Mouse (Mus musculus) liver, adult 2 months (tissue): ENCODE measurements around the gene Ahdc1. TPM values are rescaled to one million over a fixed set of nuclear protein-coding genes. Genes with fewer than 3 reads are reported as not detected.
A peak's percentile ranks its signal among the peaks of the same experiment; 100 is the strongest.

ENCODE experiments used
- DNase-seq: peaks from one replicate; pipeline ENCODE4 v3.0.0-alpha.2; 2011; ENCODE audit warnings: low read depth, low spot score; ENCODE audit errors: extremely low read depth
- H3K27ac ChIP-seq: fragments of 200-500 bp; replicated peaks from 2 replicates; pipeline ENCODE4 v1.5.1; 2012; ENCODE audit warnings: low read depth, mild to moderate bottlenecking, control low read depth, inconsistent platforms, low read length; ENCODE audit not compliant: insufficient read depth
- H3K27me3 ChIP-seq: fragments of 200-500 bp; 2 replicates; pipeline ENCODE4 v1.6.1; 2012; ENCODE audit warnings: mild to moderate bottlenecking, moderate library complexity, low read length, inconsistent platforms; ENCODE audit not compliant: control insufficient read depth, insufficient read depth
- H3K36me3 ChIP-seq: fragments of 200-500 bp; 2 replicates; pipeline ENCODE4 v1.6.1; 2012; ENCODE audit warnings: low read length, inconsistent platforms; ENCODE audit not compliant: control insufficient read depth, insufficient read depth
- H3K4me1 ChIP-seq: fragments of 200-500 bp; 2 replicates; pipeline ENCODE4 v1.6.1; 2011; ENCODE audit warnings: low read length; ENCODE audit not compliant: control insufficient read depth, insufficient read depth
- H3K4me3 ChIP-seq: fragments of 200-500 bp; 2 replicates; pipeline ENCODE4 v1.5.1; 2011; ENCODE audit warnings: low read depth, mild to moderate bottlenecking, control low read depth, low read length, moderate library complexity; ENCODE audit not compliant: insufficient read depth
- H3K79me2 ChIP-seq: fragments of 200-500 bp; 2 replicates; pipeline ENCODE4 v1.6.1; 2012; ENCODE audit warnings: inconsistent platforms, mild to moderate bottlenecking, low read length, moderate library complexity; ENCODE audit not compliant: control insufficient read depth, insufficient read depth
- H3K9ac ChIP-seq: fragments of 200-500 bp; 2 replicates; pipeline ENCODE4 v1.6.1; 2012; ENCODE audit warnings: low read depth, mild to moderate bottlenecking, control low read depth, inconsistent platforms, low read length
- CTCF ChIP-seq: fragments of 200-500 bp; IDR thresholded peaks from 2 replicates; pipeline ENCODE4 v1.5.1; 2011; ENCODE audit warnings: low read depth, low read length, control low read depth
- POLR2A ChIP-seq: fragments of 200-500 bp; IDR thresholded peaks from 2 replicates; pipeline ENCODE4 v1.6.1; 2011; ENCODE audit warnings: low read length, control low read depth; ENCODE audit not compliant: insufficient read depth; ENCODE audit errors: extremely low read depth
- WGBS: fragments of 180-500 bp; shearing (Covaris S2); methylation state at CpG from one replicate; pipeline ENCODE4 v1.1.7; 2018; 5-methylcytosine and 5-hydroxymethylcytosine counted together
- polyA plus RNA-seq: library from polyadenylated mRNA; depleted of rRNA; stranded (reverse); fragments of >200 nt; gene quantifications from 2 replicates; pipeline ENCODE4 v1.2.3, GENCODE M21; 2012
- total RNA-seq: library from RNA; depleted of rRNA; stranded (reverse); fragments of >200 nt; gene quantifications from 2 replicates; pipeline ENCODE4 v1.2.3, GENCODE M21; 2014

Ahdc1 gene
- total and polyA plus RNA-seq, 2 experiments, result 2.4 to 8.7 TPM

DNA sequence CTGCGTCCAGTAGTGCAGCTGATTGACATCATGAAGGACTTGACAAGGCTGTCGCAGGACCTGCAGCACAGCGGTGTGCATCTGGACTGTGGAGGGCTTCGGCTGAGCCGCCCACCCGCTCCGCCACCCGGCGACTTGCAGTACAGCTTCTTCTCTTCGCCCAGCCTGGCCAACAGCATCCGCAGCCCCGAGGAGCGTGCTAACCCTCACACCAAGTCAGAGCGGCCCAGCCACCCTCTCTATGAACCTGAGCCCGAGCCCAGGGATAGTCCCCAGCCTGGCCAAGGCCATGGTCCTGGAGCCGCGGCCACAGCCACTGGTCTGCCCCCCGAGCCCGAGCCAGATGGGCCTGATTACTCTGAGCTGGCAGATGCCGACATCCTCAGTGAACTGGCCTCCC is 50.7 kb downstream of the Ahdc1 start:
- peaks cover 3% of the 10 kb centered on the region; the same call in 1 of the 2 replicates for H3K79me2 ChIP-seq
- H3K4me1 ChIP-seq, result peaks cover 15% of the 10 kb centered on the region
- H3K27ac ChIP-seq, result no peak overlapping the region
- H3K9ac ChIP-seq, result no peak overlapping the region
- no peaks in the 10 kb centered on the region for H3K27me3 ChIP-seq
- WGBS, result 97% methylated on average over 20 of the region's 20 CpGs
- TF ChIP-seq CTCF (no peak), POLR2A (no peak)
- H3K36me3 ChIP-seq, result peaks cover 4% of the 10 kb centered on the region; the same call in 1 of the 2 replicates
- DNase-seq, result no peak
- H3K4me3 ChIP-seq, result no peak overlapping the region

DNA sequence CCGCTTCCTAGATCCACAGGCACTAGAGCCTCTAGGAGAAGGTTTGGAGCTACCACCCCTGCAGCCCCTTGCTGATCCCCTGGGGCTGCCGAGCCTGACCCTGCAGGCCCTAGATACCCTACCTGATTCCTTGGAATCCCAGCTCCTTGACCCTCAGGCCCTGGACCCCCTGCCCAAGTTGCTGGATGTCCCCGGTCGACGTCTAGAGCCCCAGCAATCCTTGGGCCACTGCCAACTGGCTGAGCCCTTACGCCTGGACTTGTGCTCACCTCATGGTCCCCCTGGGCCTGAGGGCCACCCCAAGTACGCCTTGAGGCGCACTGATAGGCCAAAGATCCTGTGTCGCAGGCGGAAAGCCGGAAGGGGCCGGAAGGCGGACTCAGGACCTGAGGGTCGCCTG is 51.2 kb downstream of the Ahdc1 start:
- Histone ChIP-seq H3K9ac (no peak overlapping the region), H3K27ac (no peak overlapping the region), H3K36me3 (peaks cover 4% of the 10 kb centered on the region; the same call in 1 of the 2 replicates), H3K27me3 (no peaks in the 10 kb centered on the region), H3K4me3 (no peak overlapping the region), H3K4me1 (peaks cover 12% of the 10 kb centered on the region), H3K79me2 (peaks cover 3% of the 10 kb centered on the region; the same call in 1 of the 2 replicates)
- TF ChIP-seq POLR2A, result no peak
- no peak for TF ChIP-seq CTCF
- WGBS, result 92% methylated on average over 14 of the region's 14 CpGs
- DNase-seq, result no peak

DNA sequence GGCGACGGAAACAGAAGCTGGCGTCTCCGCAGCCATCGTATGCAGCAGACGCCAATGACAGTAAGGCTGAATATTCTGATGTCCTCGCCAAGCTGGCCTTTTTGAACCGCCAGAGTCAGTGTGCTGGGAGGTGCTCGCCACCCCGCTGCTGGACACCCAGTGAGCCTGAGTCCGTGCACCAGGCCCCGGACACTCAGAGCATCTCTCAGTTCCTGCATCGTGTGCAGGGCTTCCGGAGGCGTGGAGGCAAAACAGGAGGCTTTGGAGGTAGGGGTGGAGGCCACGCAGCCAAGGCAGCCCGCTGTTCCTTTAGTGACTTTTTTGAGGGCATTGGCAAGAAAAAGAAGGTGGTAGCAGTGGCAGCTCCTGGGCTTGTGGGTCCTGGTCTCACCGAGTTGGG is 52.1 kb downstream of the Ahdc1 start:
- DNase-seq, result no peak
- Histone ChIP-seq H3K27ac (peak overlapping the region; percentile 71), H3K9ac (no peak overlapping the region), H3K36me3 (peaks cover 4% of the 10 kb centered on the region; the same call in 1 of the 2 replicates), H3K27me3 (no peaks in the 10 kb centered on the region), H3K4me1 (peaks cover 4% of the 10 kb centered on the region), H3K79me2 (peaks cover 3% of the 10 kb centered on the region; the same call in 1 of the 2 replicates), H3K4me3 (no peak overlapping the region)
- 93% methylated on average over 18 of the region's 18 CpGs for WGBS
- TF ChIP-seq POLR2A, result no peak
- no peak for TF ChIP-seq CTCF

DNA sequence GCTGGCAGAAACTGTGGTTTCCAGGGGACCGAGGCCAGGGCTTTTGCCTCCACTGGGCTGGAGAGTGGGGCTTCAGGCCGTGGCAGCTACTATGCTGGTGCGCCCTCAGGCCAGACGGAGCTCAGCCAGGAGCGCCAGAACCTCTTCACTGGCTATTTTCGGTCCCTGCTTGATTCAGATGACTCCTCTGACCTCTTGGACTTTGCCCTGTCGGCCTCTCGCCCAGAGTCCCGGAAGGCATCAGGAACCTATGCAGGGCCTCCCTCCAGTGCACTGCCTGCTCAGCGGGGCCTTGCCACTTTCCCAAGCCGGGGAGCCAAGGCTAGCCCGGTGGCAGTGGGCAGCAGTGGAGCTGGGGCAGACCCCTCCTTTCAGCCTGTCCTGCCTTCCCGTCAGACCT is 52.7 kb downstream of the Ahdc1 start:
- H3K4me1 ChIP-seq, result peaks cover 3% of the 10 kb centered on the region; the same call in 1 of the 2 replicates
- peaks cover 3% of the 10 kb centered on the region; the same call in 1 of the 2 replicates for H3K79me2 ChIP-seq
- peak overlapping the region; percentile 72 for H3K27ac ChIP-seq
- H3K27me3 ChIP-seq, result no peaks in the 10 kb centered on the region
- peaks cover 4% of the 10 kb centered on the region; the same call in 1 of the 2 replicates for H3K36me3 ChIP-seq
- TF ChIP-seq POLR2A (no peak), CTCF (no peak)
- H3K9ac ChIP-seq, result peak overlapping the region; percentile 66
- DNase-seq, result peak; percentile 93
- 17% methylated on average over 13 of the region's 13 CpGs for WGBS
- H3K4me3 ChIP-seq, result no peak overlapping the region

DNA sequence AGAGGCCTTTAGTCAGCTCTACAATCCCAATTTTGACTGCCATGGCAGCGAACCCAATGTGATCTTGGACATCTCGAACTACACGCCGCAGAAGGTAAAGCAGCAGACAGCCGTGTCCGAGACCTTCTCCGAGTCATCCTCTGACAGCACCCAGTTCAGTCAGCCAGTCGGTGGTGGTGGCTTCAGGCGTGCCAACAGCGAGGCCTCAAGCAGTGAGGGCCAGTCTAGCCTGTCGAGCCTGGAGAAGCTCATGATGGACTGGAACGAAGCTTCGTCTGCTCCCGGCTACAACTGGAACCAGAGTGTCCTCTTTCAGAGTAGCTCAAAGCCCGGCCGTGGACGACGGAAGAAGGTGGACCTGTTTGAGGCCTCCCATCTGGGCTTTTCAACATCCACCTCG is 53.7 kb downstream of the Ahdc1 start:
- H3K36me3 ChIP-seq, result peaks cover 4% of the 10 kb centered on the region; the same call in 1 of the 2 replicates
- no peak overlapping the region for H3K4me3 ChIP-seq
- no peak for DNase-seq
- whole genome bisulfite sequencing, result 96% methylated on average over 19 of the region's 19 CpGs
- H3K4me1 ChIP-seq, result peaks cover 3% of the 10 kb centered on the region; the same call in 1 of the 2 replicates
- H3K79me2 ChIP-seq, result peaks cover 3% of the 10 kb centered on the region; the same call in 1 of the 2 replicates
- no peaks in the 10 kb centered on the region for H3K27me3 ChIP-seq
- TF ChIP-seq CTCF, result no peak
- no peak for TF ChIP-seq POLR2A
- no peak overlapping the region for H3K9ac ChIP-seq
- H3K27ac ChIP-seq, result no peak overlapping the region

DNA sequence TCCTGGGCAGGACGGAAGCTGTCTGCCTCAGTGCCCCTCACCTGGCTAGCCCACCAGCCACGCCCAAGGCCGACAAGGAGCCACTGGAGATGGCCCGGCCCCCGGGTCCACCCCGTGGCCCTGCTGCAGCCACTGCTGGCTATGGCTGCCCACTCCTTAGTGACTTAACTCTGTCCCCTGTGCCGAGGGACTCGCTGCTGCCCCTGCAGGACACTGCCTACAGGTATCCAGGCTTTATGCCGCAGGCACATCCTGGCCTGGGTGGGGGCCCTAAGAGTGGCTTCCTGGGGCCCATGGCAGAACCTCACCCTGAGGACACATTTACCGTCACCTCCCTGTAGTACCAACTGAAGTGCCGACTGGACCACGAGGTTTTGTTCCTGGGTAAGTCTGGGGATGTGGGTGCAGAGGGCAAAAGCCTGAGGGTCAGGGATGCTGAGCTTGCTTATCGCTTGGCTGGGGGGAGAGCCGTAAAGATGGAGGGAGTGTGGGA is 54.9 kb downstream of the Ahdc1 start:
- DNase-seq, result no peak
- Histone ChIP-seq H3K4me3 (no peak overlapping the region), H3K27ac (no peak overlapping the region), H3K27me3 (no peaks in the 10 kb centered on the region), H3K79me2 (peaks cover 3% of the 10 kb centered on the region; the same call in 1 of the 2 replicates), H3K4me1 (peaks cover 3% of the 10 kb centered on the region; the same call in 1 of the 2 replicates), H3K9ac (no peak overlapping the region), H3K36me3 (peaks cover 4% of the 10 kb centered on the region; the same call in 1 of the 2 replicates)
- WGBS, result 94% methylated on average over 14 of the region's 14 CpGs
- TF ChIP-seq POLR2A, result no peak
- no peak for TF ChIP-seq CTCF
